Mouse (Mus musculus): ENCODE data around the gene Olfr281.

The Olfr281 gene

DNA sequence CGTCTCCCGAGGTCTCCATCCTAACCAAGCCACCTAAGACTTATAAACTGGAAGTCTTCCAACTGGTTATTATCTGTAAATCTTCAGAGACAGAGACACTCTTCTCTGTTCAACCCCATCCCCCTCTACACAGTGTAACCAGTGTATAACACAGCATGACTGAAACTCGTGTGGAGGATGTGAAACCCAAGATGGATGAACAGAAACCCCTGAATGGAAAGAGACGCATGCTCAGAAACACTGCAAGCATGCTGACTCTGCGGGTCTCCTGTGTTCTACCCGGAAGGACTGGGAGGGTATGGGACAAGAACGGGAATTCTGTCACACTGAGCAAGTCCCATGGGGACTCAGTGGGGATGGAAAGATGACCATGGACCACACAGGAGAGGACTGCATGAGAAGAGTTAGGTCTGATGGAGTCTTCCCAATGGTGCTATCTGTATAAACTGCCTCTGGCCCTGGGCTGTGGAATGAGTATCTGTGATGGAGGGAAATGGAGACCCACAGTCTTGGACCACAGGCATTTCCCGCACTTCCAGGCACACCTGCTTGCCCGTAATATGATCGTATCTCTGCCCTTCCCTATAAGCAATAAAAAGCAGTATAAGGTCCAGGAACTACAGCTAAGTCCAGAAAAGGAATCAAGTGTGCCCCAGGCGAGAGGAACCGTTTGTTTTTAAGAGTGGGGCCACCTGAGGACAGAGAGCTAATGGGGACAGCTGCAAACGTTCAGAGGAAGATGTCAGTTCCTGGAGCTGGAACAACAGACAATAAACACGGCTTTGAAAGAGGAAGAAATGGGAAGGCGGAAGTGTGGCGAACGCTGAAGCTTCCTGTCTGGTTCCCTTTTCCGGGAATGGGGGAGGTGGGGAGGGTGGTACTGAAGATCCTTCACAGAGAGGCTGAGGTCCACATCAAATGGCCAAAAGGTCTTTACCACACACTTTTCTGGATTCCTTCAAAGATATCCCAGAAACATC lies 31.8 kb downstream of the Olfr281 start:
- DNase-seq (ENCODE audit: low read depth in 1 of 2, low spot score in 2 of 2): peak; percentile 16 to 21

DNA sequence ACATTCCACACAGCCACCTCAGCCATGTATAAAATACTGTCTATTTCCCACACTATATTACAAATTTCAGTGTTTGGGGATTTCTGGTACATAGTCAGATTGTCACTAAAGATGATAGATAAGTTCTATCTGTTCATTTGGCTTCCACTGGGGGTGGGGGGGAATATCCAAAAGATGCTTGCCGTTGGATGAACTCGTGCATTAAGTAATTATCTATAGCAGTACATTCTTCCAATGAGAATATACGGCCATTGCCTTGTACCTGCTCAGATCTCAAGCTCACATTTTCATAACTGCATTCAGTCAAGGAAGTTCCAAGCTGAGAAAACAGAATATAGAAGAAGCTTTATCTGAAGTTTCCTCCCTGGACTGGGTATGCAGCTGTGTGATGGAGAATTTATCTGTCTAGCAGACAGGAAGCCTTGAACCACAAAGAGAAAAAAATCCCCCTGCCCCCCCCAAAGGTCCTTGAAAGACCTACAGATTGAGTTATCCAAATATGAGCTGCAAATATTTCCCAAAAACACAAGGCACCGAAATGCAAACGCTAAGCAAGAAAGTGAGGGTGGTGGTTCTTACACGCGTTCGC lies 34.1 kb downstream of the Olfr281 start:
- DNase-seq (ENCODE audit: low read depth in 1 of 2, low spot score in 2 of 2): no peak

DNA sequence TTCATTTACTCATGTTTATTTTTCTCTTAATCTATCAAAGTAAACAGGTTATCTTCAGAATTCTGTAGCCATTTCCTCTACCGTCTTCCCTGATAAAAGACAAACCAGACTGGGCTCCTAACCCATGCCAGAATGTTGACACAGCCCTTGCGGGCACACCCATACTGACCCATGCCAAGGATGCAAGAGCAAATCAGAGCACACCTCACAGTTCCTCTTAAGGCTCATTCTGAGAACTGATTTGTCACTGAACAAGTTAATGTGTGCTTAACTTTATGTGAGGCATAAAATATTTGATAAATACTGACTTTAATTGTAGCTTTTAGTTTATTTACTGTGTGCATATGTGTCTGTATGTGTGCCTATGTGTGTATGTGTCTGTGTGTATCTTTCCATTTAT lies 38.9 kb downstream of the Olfr281 start:
- no peak for DNase-seq (ENCODE audit: low read depth in 1 of 2, low spot score in 2 of 2)

- DNase-seq (ENCODE audit: low read depth in 1 of 2, low spot score in 2 of 2): no peak
Measured at GRCm38 (mm10) chr15:98492102-98492501, 39.7 kb downstream of the Olfr281 start, which contains the start of gene Olfr279. Gene Olfr279, plus strand, starts transcription at chr15:98492402.

- DNase-seq (ENCODE audit: low read depth in 1 of 2, low spot score in 2 of 2): no peak
Measured at GRCm38 (mm10) chr15:98497631-98498030, 45.2 kb downstream of the Olfr281 start.

DNA sequence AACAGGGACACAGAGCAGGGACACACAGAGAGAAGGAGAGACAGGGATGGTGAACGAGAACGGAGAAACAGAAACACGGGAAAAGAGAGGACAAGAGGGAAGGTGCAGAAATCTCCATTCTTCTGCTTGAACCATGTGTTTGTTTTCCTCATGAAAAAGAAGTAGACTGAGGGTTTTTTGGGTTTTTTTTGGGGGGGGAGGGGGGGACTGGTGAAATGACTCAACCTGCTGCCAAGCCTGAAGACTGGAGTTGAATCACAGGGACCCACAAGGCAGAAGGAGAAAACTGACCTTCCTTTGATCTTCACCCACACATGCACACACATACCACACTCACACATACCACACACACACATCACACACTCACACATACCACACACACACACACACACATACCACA lies 50.9 kb downstream of the Olfr281 start:
- no peak for DNase-seq (ENCODE audit: low read depth in 1 of 2, low spot score in 2 of 2)

DNA sequence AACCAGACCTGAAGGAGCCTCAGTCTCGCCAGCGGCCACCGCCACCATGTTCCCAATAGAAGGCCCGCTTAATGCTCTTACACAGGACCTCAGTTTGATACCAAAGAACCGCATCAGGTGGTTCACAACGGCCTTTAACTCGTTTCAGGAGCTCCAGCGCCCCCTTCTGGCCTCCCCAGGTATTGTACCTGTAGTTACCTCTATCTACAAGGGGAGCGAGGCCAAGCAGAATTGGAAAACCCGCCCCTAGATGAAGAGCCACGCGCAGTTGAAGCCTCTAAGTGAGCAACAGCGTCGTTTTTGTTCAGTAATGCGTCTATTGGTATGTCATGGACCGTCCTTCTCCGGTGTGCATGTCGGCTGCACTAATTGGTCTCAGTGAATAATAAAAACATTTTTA lies 52.1 kb downstream of the Olfr281 start:
- peak in 1 of 2 experiments; percentile 69 for DNase-seq (ENCODE audit: low read depth in 1 of 2, low spot score in 2 of 2)

GRCm38 (mm10) chr15:98506253-98506957 lies 54.0 kb downstream of the Olfr281 start:
- no peak for DNase-seq (ENCODE audit: low read depth in 1 of 2, low spot score in 2 of 2)

DNA sequence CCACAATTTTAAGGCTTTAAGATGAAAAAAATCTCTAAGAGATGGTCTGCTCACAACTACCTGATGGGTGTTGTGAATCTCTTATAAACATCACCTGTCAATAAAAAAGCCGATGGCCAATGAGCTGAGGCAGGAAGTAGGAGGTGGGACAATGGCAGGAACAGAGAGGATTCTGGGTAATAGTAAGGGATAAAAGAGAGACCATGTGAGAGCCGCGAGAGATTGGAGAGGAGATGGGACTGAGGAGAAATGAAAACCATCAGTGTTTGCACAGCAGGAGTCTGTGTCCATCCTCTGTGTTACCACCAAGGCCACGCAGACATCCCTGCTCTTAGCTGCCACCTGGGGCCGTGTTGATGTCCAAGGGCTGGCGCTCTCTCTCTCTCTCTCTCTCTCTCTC lies 54.9 kb downstream of the Olfr281 start:
- DNase-seq (ENCODE audit: low read depth in 1 of 2, low spot score in 2 of 2): no peak

DNA sequence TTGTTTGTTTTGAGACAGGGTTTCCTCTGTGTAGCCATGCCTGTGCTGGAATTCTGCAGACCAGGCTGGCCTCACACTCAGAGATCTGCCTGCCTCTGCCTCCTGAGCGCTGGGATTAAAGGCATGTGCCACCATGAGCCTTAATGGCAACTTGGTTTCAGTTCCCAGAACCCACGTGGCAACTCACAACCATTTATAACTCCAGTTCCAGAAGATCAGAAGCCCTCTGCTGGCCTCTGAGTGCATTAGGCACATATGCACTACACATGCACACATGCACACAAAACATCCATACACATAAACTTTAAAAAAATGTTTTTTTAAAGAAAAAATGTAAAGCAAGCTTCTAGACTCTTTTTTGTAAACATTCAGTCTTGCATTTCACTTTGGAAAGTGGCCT lies 57.0 kb downstream of the Olfr281 start:
- DNase-seq (ENCODE audit: low read depth in 1 of 2, low spot score in 2 of 2): no peak
